Mouse (Mus musculus) yolk sac, embryonic 10.5 days (tissue): ENCODE data around the gene Efcab12.
A peak's percentile ranks its signal among the peaks of the same experiment; 100 is the strongest.

Experiments used
- DNase-seq: peaks from one replicate; pipeline ENCODE4 v3.0.0-alpha.2; 2017; ENCODE audit warnings: low spot score

The Efcab12 gene

GRCm38 (mm10) chr6:115845006-115845405 is 6.8 kb upstream of the Efcab12 start:
- no peak for DNase-seq

GRCm38 (mm10) chr6:115838745-115839144 is 533 bp upstream of the Efcab12 start:
- DNase-seq, result no peak

GRCm38 (mm10) chr6:115833861-115834260 is 4.4 kb downstream of the Efcab12 start:
- DNase-seq, result no peak

- DNase-seq, result no peak
These were observed 5.9 kb downstream of the Efcab12 start for GRCm38 (mm10) chr6:115832152-115832850.

GRCm38 (mm10) chr6:115830779-115831601 is 7.2 kb downstream of the Efcab12 start:
- DNase-seq, result no peak

GRCm38 (mm10) chr6:115823850-115824464 is 14.3 kb downstream of the Efcab12 start:
- peak; percentile 89 for DNase-seq

GRCm38 (mm10) chr6:115821216-115821993 is 16.8 kb downstream of the Efcab12 start:
- no peak for DNase-seq

- no peak for DNase-seq
These were observed 20.1 kb downstream of the Efcab12 start for GRCm38 (mm10) chr6:115818129-115818528.

- DNase-seq, result no peak
These were observed 23.2 kb downstream of the Efcab12 start for GRCm38 (mm10) chr6:115815041-115815440.

GRCm38 (mm10) chr6:115814104-115814503 is 24.1 kb downstream of the Efcab12 start:
- no peak for DNase-seq

- DNase-seq, result no peak
These were observed 26.6 kb downstream of the Efcab12 start for GRCm38 (mm10) chr6:115811606-115812005.

GRCm38 (mm10) chr6:115808488-115809231 is 29.6 kb downstream of the Efcab12 start, which contains the start of gene Rpl32:
TSS of gene Rpl32 (minus strand) at chr6:115808747.
- DNase-seq, result peak; percentile 89

- peak; percentile 40 for DNase-seq
These were observed 30.1 kb downstream of the Efcab12 start for GRCm38 (mm10) chr6:115808196-115808487.

- DNase-seq, result no peak
These were observed 30.6 kb downstream of the Efcab12 start for GRCm38 (mm10) chr6:115807464-115808195.

GRCm38 (mm10) chr6:115804432-115805192 is 33.6 kb downstream of the Efcab12 start:
- no peak for DNase-seq

GRCm38 (mm10) chr6:115803541-115804382 is 34.5 kb downstream of the Efcab12 start:
- DNase-seq, result peak; percentile 76

GRCm38 (mm10) chr6:115801811-115802210 is 36.4 kb downstream of the Efcab12 start:
- no peak for DNase-seq

GRCm38 (mm10) chr6:115792691-115793215 is 45.5 kb downstream of the Efcab12 start:
- no peak for DNase-seq
